Mouse (Mus musculus) MEL (cell line): Measurements from ENCODE around the gene Hmgb2.

ENCODE experiments used
- CHD1 ChIP-seq: IDR thresholded peaks from 2 replicates; pipeline ENCODE4 v1.6.1; 2012; ENCODE audit warnings: low read depth, mild to moderate bottlenecking, inconsistent platforms, low read length, improper control_type of control experiment
- CHD2 ChIP-seq: IDR thresholded peaks from 2 replicates; pipeline ENCODE4 v1.6.1; 2011; ENCODE audit warnings: low read length, improper control_type of control experiment
- CTCF ChIP-seq, 3 experiments: IDR thresholded peaks in 2 of 3; conservative IDR thresholded peaks in 1 of 3; 2 replicates each; pipeline ENCODE4 v1.5.1; 2011 to 2012; ENCODE audit warnings: low read length in 3 of 3, low read depth in 2 of 3, mild to moderate bottlenecking in 2 of 3, improper control_type of control experiment in 1 of 3, inconsistent platforms in 1 of 3, mixed read lengths in 1 of 3, moderate library complexity in 1 of 3; ENCODE audit not compliant: control insufficient read depth in 1 of 3, insufficient read depth in 1 of 3, poor library complexity in 1 of 3, severe bottlenecking in 1 of 3
- E2F4 ChIP-seq: IDR thresholded peaks from 2 replicates; pipeline ENCODE4 v1.6.1; 2011; ENCODE audit warnings: low read depth, low read length, improper control_type of control experiment, borderline replicate concordance
- EP300 ChIP-seq, 2 experiments: IDR thresholded peaks; 2 replicates each; pipeline ENCODE4 v1.6.1; 2011; ENCODE audit warnings: improper control_type of control experiment in 2 of 2, low read length in 2 of 2, low read depth in 1 of 2, mild to moderate bottlenecking in 1 of 2
- MAX ChIP-seq: IDR thresholded peaks from 2 replicates; pipeline ENCODE4 v1.6.1; 2011; ENCODE audit warnings: low read length, improper control_type of control experiment
- POLR2A ChIP-seq, 2 experiments: IDR thresholded peaks; 2 replicates each; pipeline ENCODE4 v1.6.1; 2011 to 2012; ENCODE audit warnings: low read length in 2 of 2, mild to moderate bottlenecking in 2 of 2, control low read depth in 1 of 2, improper control_type of control experiment in 1 of 2, low read depth in 1 of 2, moderate library complexity in 1 of 2; ENCODE audit not compliant: control insufficient read depth in 1 of 2, insufficient read depth in 1 of 2, poor library complexity in 1 of 2
- TAL1 ChIP-seq: IDR thresholded peaks from 2 replicates; pipeline ENCODE4 v1.6.1; 2012; ENCODE audit warnings: mild to moderate bottlenecking, inconsistent platforms, low read length, moderate library complexity, mixed read lengths
- ZNF384 ChIP-seq: IDR thresholded peaks from 2 replicates; pipeline ENCODE4 v1.6.1; 2012; ENCODE audit warnings: low read depth, mild to moderate bottlenecking, inconsistent platforms, low read length, improper control_type of control experiment

- TF ChIP-seq CTCF (IDR thresholded peaks at IDR 0.05 in 2 of 3, conservative IDR thresholded peaks at IDR 0.05 in 1 of 3; ENCODE audit: control insufficient read depth in 1 of 3, insufficient read depth in 1 of 3, low read depth in 2 of 3, low read length in 3 of 3, poor library complexity in 1 of 3, severe bottlenecking in 1 of 3) = no peak
- TF ChIP-seq E2F4 = no peak
- TF ChIP-seq CHD1 = no peak
- TF ChIP-seq ZNF384 = no peak
- no peak for TF ChIP-seq EP300 (IDR thresholded peaks at IDR 0.05; ENCODE audit: low read depth in 1 of 2, low read length in 2 of 2)
- no peak for TF ChIP-seq TAL1
- no peak for TF ChIP-seq MAX
- TF ChIP-seq POLR2A (IDR thresholded peaks at IDR 0.05; ENCODE audit: control insufficient read depth in 1 of 2, insufficient read depth in 1 of 2, low read depth in 1 of 2, low read length in 2 of 2, poor library complexity in 1 of 2) = no peak
- TF ChIP-seq CHD2 = no peak
Measured at GRCm38 (mm10) chr8:57478406-57478805, 33.3 kb upstream of the Hmgb2 start.
